Comparison of ENCODE assay signal across 16 mouse cellular contexts in genomic region chr7:44836016-44836404, GRCm38 (mm10). TPM values are rescaled to one million over a fixed set of nuclear protein-coding genes. Genes with fewer than 3 reads are reported as not detected.
DNase-seq lines count a peak whose midpoint lies in the region; ATAC-seq and TF ChIP-seq lines count a peak whose summit lies in the region.
"Had no signal": no experiment of that assay in that cellular context is flagged by ENCODE, and none has a peak within 500 bp of the region (broad histone marks: within the 10 kb centered on the region; RNA-seq: fewer than 3 reads in every experiment).

No protein-coding gene starts in this region.

- intact Hi-C loops in heart, adult 2 months (cut with DNase I), result no loop called here
- intact Hi-C loops in heart, postnatal 10 days (cut with DNase I), result no loop called here

- no peak for TF ChIP-seq EP300 in heart, adult 2 months (IDR thresholded peaks at IDR 0.05; ENCODE audit: insufficient read depth, low read depth, low read length)
- TF ChIP-seq EP300 in liver, postnatal 0 days (IDR thresholded peaks at IDR 0.05; ENCODE audit: low read depth), result no peak

- H3K27me3 ChIP-seq in heart, adult 2 months (ENCODE audit: control insufficient read depth, insufficient read depth, low read length), result no peaks in the 10 kb centered on the region
- 0 out of 2 replicates have a peak, but pooled peaks cover 9% of the 10 kb centered on the region for H3K27me3 ChIP-seq in liver, postnatal 0 days (ENCODE audit: insufficient read depth, low read length)

- H3K9me3 ChIP-seq in liver, postnatal 0 days (ENCODE audit: low read length), result no peaks in the 10 kb centered on the region
- H3K9me3 ChIP-seq: embryonic facial prominence, embryonic 12.5 days; midbrain, embryonic 15.5 days had no signal

- TF ChIP-seq CTCF in heart, adult 2 months (IDR thresholded peaks at IDR 0.05), result no peak
- no peak for TF ChIP-seq CTCF in liver, postnatal 0 days (IDR thresholded peaks at IDR 0.05; ENCODE audit: low read depth)
- TF ChIP-seq CTCF in bone marrow, adult 2 months (IDR thresholded peaks at IDR 0.05; ENCODE audit: control insufficient read depth, insufficient read depth, low read length), result no peak

- H3K4me2 ChIP-seq in liver, postnatal 0 days (ENCODE audit: low read depth, low read length), result peak overlapping the region; percentile 6; the same call in 1 of the 2 replicates
- H3K4me2 ChIP-seq: embryonic facial prominence, embryonic 12.5 days; hindbrain, embryonic 14.5 days; liver, embryonic 11.5 days; lung, embryonic 14.5 days; midbrain, embryonic 15.5 days had no signal

- 20% methylated on average over 3 of the region's 3 CpGs for WGBS in heart, adult 2 months
- 32% methylated on average over 3 of the region's 3 CpGs for WGBS in liver, postnatal 0 days (ENCODE audit: insufficient replicate concordance)
- 50% methylated on average over 3 of the region's 3 CpGs for WGBS in bone marrow, adult 2 months

- H3K9ac ChIP-seq in heart, adult 2 months (ENCODE audit: low read depth, low read length), result no peak overlapping the region; the same call in 1 of the 2 replicates
- no peak overlapping the region for H3K9ac ChIP-seq in liver, postnatal 0 days (replicated peaks)
- H3K9ac ChIP-seq: embryonic facial prominence, embryonic 12.5 days; hindbrain, embryonic 14.5 days; lung, embryonic 14.5 days; midbrain, embryonic 15.5 days had no signal

- no peaks in the 10 kb centered on the region for H3K36me3 ChIP-seq in heart, adult 2 months (ENCODE audit: control insufficient read depth, insufficient read depth, low read length)
- H3K36me3 ChIP-seq in liver, postnatal 0 days (replicated peaks; ENCODE audit: insufficient read depth, low read length), result peaks cover 4% of the 10 kb centered on the region; the same call in 1 of the 2 replicates

- peak in 1 of 2 experiments; percentile 59 for DNase-seq in heart, adult 2 months
- no peak for DNase-seq in heart, postnatal 10 days
- DNase-seq in liver, postnatal 0 days, result no peak
- no peak for DNase-seq in liver
- DNase-seq in spleen, postnatal 36 days (ENCODE audit: low spot score in 2 of 2), result peak; percentile 91 to 93
- DNase-seq: cerebellum, adult 2 months; left cerebral cortex, postnatal 4 days; lung, embryonic 14.5 days had no signal

- no peaks in the 10 kb centered on the region for H3K79me2 ChIP-seq in heart, adult 2 months (replicated peaks; ENCODE audit: control insufficient read depth, insufficient read depth, low read length)

- H3K4me3 ChIP-seq in heart, adult 2 months, result no peak overlapping the region
- H3K4me3 ChIP-seq in liver, postnatal 0 days (ENCODE audit: low read depth, low read length), result no peak overlapping the region
- H3K4me3 ChIP-seq in bone marrow, adult 2 months (replicated peaks; ENCODE audit: control insufficient read depth, low read depth, low read length), result peak overlapping the region; percentile 1
- H3K4me3 ChIP-seq: embryonic facial prominence, embryonic 12.5 days; midbrain, embryonic 15.5 days had no signal

- TF ChIP-seq POLR2A in heart, adult 2 months (IDR thresholded peaks at IDR 0.05; ENCODE audit: insufficient read depth, low read depth, low read length), result 0 out of 2 replicates have a peak, but pooled peaks have one; percentile 23
- TF ChIP-seq POLR2A in bone marrow, adult 2 months (IDR thresholded peaks at IDR 0.05; ENCODE audit: borderline replicate concordance, control insufficient read depth, low read depth, low read length), result no peak

- ATAC-seq in liver, postnatal 0 days, result no peak
- ATAC-seq in cerebellum, adult (ENCODE audit: insufficient number of reproducible peaks, low FRiP score, low TSS enrichment), result no peak
- ATAC-seq: forebrain, embryonic 16.5 days; intestine, postnatal 0 days; midbrain, embryonic 15.5 days had no signal

- H3K27ac ChIP-seq in heart, adult 2 months, result no peak overlapping the region; the same call in 1 of the 2 replicates
- H3K27ac ChIP-seq in liver, postnatal 0 days (ENCODE audit: low read depth), result no peak overlapping the region
- peak overlapping the region; percentile 32 for H3K27ac ChIP-seq in bone marrow, adult 2 months (ENCODE audit: control insufficient read depth, insufficient read depth, low read depth, low read length, poor library complexity)
- H3K27ac ChIP-seq: embryonic facial prominence, embryonic 12.5 days; hindbrain, embryonic 14.5 days; midbrain, embryonic 15.5 days had no signal

- peaks cover 10% of the 10 kb centered on the region for H3K4me1 ChIP-seq in heart, adult 2 months (ENCODE audit: control insufficient read depth, insufficient read depth, low read length)
- peaks cover 24% of the 10 kb centered on the region for H3K4me1 ChIP-seq in liver, postnatal 0 days (ENCODE audit: insufficient read depth)
- H3K4me1 ChIP-seq in bone marrow, adult 2 months (ENCODE audit: control insufficient read depth, insufficient read depth, low read length), result peaks cover 6% of the 10 kb centered on the region

RNA-seq across cellular contexts. Expression of gene Akt1s1, which starts 12.8 kb away (rescaled TPM):
- 10 to 100 TPM; 62.6 to 72.8 TPM for total RNA-seq in heart, adult 2 months (2021)
- polyA plus RNA-seq in heart, adult 2 months (2012; rRNA removed), result 53.8 and 63.0 TPM in 2 replicates
- 10 to 100 TPM; 76.8 to 78.4 TPM for total RNA-seq in heart, postnatal 10 days (2021)
- polyA plus RNA-seq in liver, postnatal 0 days (2015; fragmentation: Nextera tagmentation; extraction: Ambion mirVana), result 36.9 and 38.6 TPM in 2 replicates
- polyA plus RNA-seq in bone marrow, adult 2 months (2011; ENCODE audit: insufficient read depth, insufficient read length, low replicate concordance, missing spikeins), result 28.2 and 48.0 TPM in 2 replicates

RNA-seq across cellular contexts. Expression of gene Tbc1d17, which starts 12.9 kb away (rescaled TPM):
- total RNA-seq in heart, adult 2 months (2021), result 10 to 100 TPM; 29.6 to 46.6 TPM
- 56.0 and 61.9 TPM in 2 replicates for polyA plus RNA-seq in heart, adult 2 months (2012; rRNA removed)
- 10 to 100 TPM; 38.4 to 44.7 TPM for total RNA-seq in heart, postnatal 10 days (2021)
- polyA plus RNA-seq in liver, postnatal 0 days (2015; fragmentation: Nextera tagmentation; extraction: Ambion mirVana), result 28.2 and 30.5 TPM in 2 replicates
- 24.5 and 49.2 TPM in 2 replicates for polyA plus RNA-seq in bone marrow, adult 2 months (2011; ENCODE audit: insufficient read depth, insufficient read length, low replicate concordance, missing spikeins)

RNA-seq across cellular contexts. Expression of gene Atf5, which starts 19.6 kb away (rescaled TPM):
- 10 to 100 TPM; 60.2 to 63.4 TPM for total RNA-seq in heart, adult 2 months (2021)
- polyA plus RNA-seq in heart, adult 2 months (2012; rRNA removed), result 42.3 and 73.6 TPM in 2 replicates
- total RNA-seq in heart, postnatal 10 days (2021), result 10 to 100 TPM; 50.4 to 51.3 TPM
- 66.6 and 72.5 TPM in 2 replicates for polyA plus RNA-seq in liver, postnatal 0 days (2015; fragmentation: Nextera tagmentation; extraction: Ambion mirVana)
- 24.5 and 32.7 TPM in 2 replicates for polyA plus RNA-seq in bone marrow, adult 2 months (2011; ENCODE audit: insufficient read depth, insufficient read length, low replicate concordance, missing spikeins)

RNA-seq across cellular contexts. Expression of gene Il4i1, which starts 19.8 kb away (rescaled TPM):
- under 1 TPM; 0.61 to 0.70 TPM for total RNA-seq in heart, adult 2 months (2021)
- polyA plus RNA-seq in heart, adult 2 months (2012; rRNA removed), result 1.3 and 1.5 TPM in 2 replicates
- 1 to 10 TPM; 1.3 to 1.8 TPM for total RNA-seq in heart, postnatal 10 days (2021)
- 0.83 and 1.0 TPM in 2 replicates for polyA plus RNA-seq in liver, postnatal 0 days (2015; fragmentation: Nextera tagmentation; extraction: Ambion mirVana)
- polyA plus RNA-seq in bone marrow, adult 2 months (2011; ENCODE audit: insufficient read depth, insufficient read length, low replicate concordance, missing spikeins), result 4.2 and 24.8 TPM in 2 replicates

RNA-seq across cellular contexts. Expression of gene Nup62, which starts 20.1 kb away (rescaled TPM):
- 10 to 100 TPM; 27.1 to 28.0 TPM for total RNA-seq in heart, adult 2 months (2021)
- 36.0 and 36.6 TPM in 2 replicates for polyA plus RNA-seq in heart, adult 2 months (2012; rRNA removed)
- total RNA-seq in heart, postnatal 10 days (2021), result 10 to 100 TPM; 44.3 to 45.1 TPM
- polyA plus RNA-seq in liver, postnatal 0 days (2015; fragmentation: Nextera tagmentation; extraction: Ambion mirVana), result 19.6 and 21.4 TPM in 2 replicates
- 24.0 and 44.7 TPM in 2 replicates for polyA plus RNA-seq in bone marrow, adult 2 months (2011; ENCODE audit: insufficient read depth, insufficient read length, low replicate concordance, missing spikeins)

Comparison
In these comparisons a context has a peak if more than half of its experiments do, and no peak if none do; other contexts are left out.
1. DNase-seq: peak in spleen, postnatal 36 days (2 of 2); none in heart, postnatal 10 days (0 of 2), liver, postnatal 0 days (single experiment) and liver (single experiment).